Mouse (Mus musculus): Measurements from ENCODE around the gene Il13ra1. TPM values are rescaled to one million over a fixed set of nuclear protein-coding genes. Genes with fewer than 3 reads are reported as not detected.

Gene Il13ra1
- polyA plus RNA-seq (2015; fragmentation: Nextera tagmentation; extraction: Ambion mirVana): 4.2 and 4.8 TPM in 2 replicates

- Histone ChIP-seq H3K4me3 (peak within 1 kb of the TSS; percentile 47), H3K27ac (replicated peaks) (no peak within 1 kb of the TSS), H3K9me3 (no peaks in the 10 kb centered on the region), H3K27me3 (no peaks in the 10 kb centered on the region; the same call in 1 of the 2 replicates), H3K36me3 (no peaks in the 10 kb centered on the region), H3K4me1 (no peaks in the 10 kb centered on the region), H3K9ac (replicated peaks) (peak within 1 kb of the TSS; percentile 53), H3K4me2 (replicated peaks) (peak within 1 kb of the TSS; percentile 82)
- WGBS: 22% methylated on average over 46 of the region's 51 CpGs
- ATAC-seq (replicated peaks): peak; percentile 60; the same call in 1 of the 2 replicates
Observed at GRCm38 (mm10) chrX:36111622-36112421, at the start of gene Il13ra1. TSS of gene Il13ra1 (plus strand) at chrX:36112110.

- no peak for ATAC-seq (replicated peaks)
- Histone ChIP-seq H3K27ac (replicated peaks) (no peak overlapping the region), H3K9ac (replicated peaks) (no peak overlapping the region), H3K4me3 (no peak overlapping the region), H3K27me3 (no peaks in the 10 kb centered on the region), H3K36me3 (no peaks in the 10 kb centered on the region), H3K9me3 (no peaks in the 10 kb centered on the region), H3K4me1 (no peaks in the 10 kb centered on the region), H3K4me2 (replicated peaks) (no peak overlapping the region)
- 63% methylated on average over 2 of the region's 2 CpGs for WGBS
Observed at GRCm38 (mm10) chrX:36073997-36074396, 37.9 kb upstream of the Il13ra1 start.

GRCm38 (mm10) chrX:36077164-36077563 is 34.7 kb upstream of the Il13ra1 start:
- no peaks in the 10 kb centered on the region for H3K36me3 ChIP-seq
- WGBS: 71% methylated on average over 4 of the region's 4 CpGs
- no peak overlapping the region for H3K4me3 ChIP-seq

GRCm38 (mm10) chrX:36082917-36083316 is 29.0 kb upstream of the Il13ra1 start:
- Histone ChIP-seq H3K9ac (replicated peaks) (no peak overlapping the region), H3K4me3 (no peak overlapping the region), H3K4me2 (replicated peaks) (no peak overlapping the region), H3K27ac (replicated peaks) (no peak overlapping the region), H3K27me3 (no peaks in the 10 kb centered on the region), H3K4me1 (no peaks in the 10 kb centered on the region), H3K36me3 (no peaks in the 10 kb centered on the region), H3K9me3 (no peaks in the 10 kb centered on the region)
- WGBS: 89% methylated on average over 1 of the region's 1 CpGs
- no peak for ATAC-seq (replicated peaks)

More at GRCm38 (mm10) chrX:36077164-36077563, 34.7 kb upstream of the Il13ra1 start:
- H3K27me3 ChIP-seq: no peaks in the 10 kb centered on the region
- H3K4me1 ChIP-seq: no peaks in the 10 kb centered on the region
- no peak overlapping the region for H3K27ac ChIP-seq (replicated peaks)
- H3K9me3 ChIP-seq: no peaks in the 10 kb centered on the region
- no peak overlapping the region for H3K4me2 ChIP-seq (replicated peaks)
- no peak overlapping the region for H3K9ac ChIP-seq (replicated peaks)
- no peak for ATAC-seq (replicated peaks)

GRCm38 (mm10) chrX:36088464-36089256 is 23.2 kb upstream of the Il13ra1 start:
- Histone ChIP-seq H3K4me1 (no peaks in the 10 kb centered on the region), H3K9me3 (no peaks in the 10 kb centered on the region), H3K27me3 (no peaks in the 10 kb centered on the region), H3K4me3 (no peak overlapping the region), H3K36me3 (no peaks in the 10 kb centered on the region), H3K4me2 (replicated peaks) (no peak overlapping the region), H3K27ac (replicated peaks) (no peak overlapping the region), H3K9ac (replicated peaks) (no peak overlapping the region)
- WGBS: 89% methylated on average over 6 of the region's 6 CpGs
- no peak for ATAC-seq (replicated peaks)

- no peak overlapping the region for H3K4me2 ChIP-seq (replicated peaks)
- no peak overlapping the region for H3K9ac ChIP-seq (replicated peaks)
- no peaks in the 10 kb centered on the region for H3K27me3 ChIP-seq
- no peaks in the 10 kb centered on the region for H3K4me1 ChIP-seq
- ATAC-seq (replicated peaks): no peak
- H3K9me3 ChIP-seq: no peaks in the 10 kb centered on the region
- H3K4me3 ChIP-seq: no peak overlapping the region
- no peak overlapping the region for H3K27ac ChIP-seq (replicated peaks)
- 79% methylated on average over 1 of the region's 1 CpGs for WGBS
- no peaks in the 10 kb centered on the region for H3K36me3 ChIP-seq
Observed at GRCm38 (mm10) chrX:36100883-36101282, 11.0 kb upstream of the Il13ra1 start.

GRCm38 (mm10) chrX:36101318-36101717 is 10.6 kb upstream of the Il13ra1 start:
- no peaks in the 10 kb centered on the region for H3K27me3 ChIP-seq
- H3K36me3 ChIP-seq: no peaks in the 10 kb centered on the region
- H3K27ac ChIP-seq (replicated peaks): no peak overlapping the region
- H3K4me1 ChIP-seq: no peaks in the 10 kb centered on the region
- no peak overlapping the region for H3K4me2 ChIP-seq (replicated peaks)
- ATAC-seq (replicated peaks): no peak
- 81% methylated on average over 3 of the region's 3 CpGs for WGBS
- H3K9me3 ChIP-seq: no peaks in the 10 kb centered on the region
- no peak overlapping the region for H3K4me3 ChIP-seq
- H3K9ac ChIP-seq (replicated peaks): no peak overlapping the region

GRCm38 (mm10) chrX:36108601-36109000 is 3.3 kb upstream of the Il13ra1 start:
- 36% methylated on average over 3 of the region's 3 CpGs for WGBS
- no peak overlapping the region for H3K27ac ChIP-seq (replicated peaks)
- no peaks in the 10 kb centered on the region for H3K36me3 ChIP-seq
- no peak overlapping the region for H3K4me3 ChIP-seq
- no peak overlapping the region for H3K9ac ChIP-seq (replicated peaks)
- H3K9me3 ChIP-seq: no peaks in the 10 kb centered on the region
- no peaks in the 10 kb centered on the region; the same call in 1 of the 2 replicates for H3K27me3 ChIP-seq
- no peak for ATAC-seq (replicated peaks)
- no peaks in the 10 kb centered on the region for H3K4me1 ChIP-seq
- no peak overlapping the region for H3K4me2 ChIP-seq (replicated peaks)

- Histone ChIP-seq H3K9ac (replicated peaks) (0 out of 2 replicates have a peak overlapping the region, but pooled peaks have one; percentile 53), H3K4me3 (peak overlapping the region; percentile 47), H3K4me1 (no peaks in the 10 kb centered on the region), H3K4me2 (replicated peaks) (peak overlapping the region; percentile 82), H3K27ac (replicated peaks) (no peak overlapping the region), H3K9me3 (no peaks in the 10 kb centered on the region), H3K36me3 (no peaks in the 10 kb centered on the region), H3K27me3 (no peaks in the 10 kb centered on the region; the same call in 1 of the 2 replicates)
- 31% methylated on average over 9 of the region's 9 CpGs for WGBS
- no peak for ATAC-seq (replicated peaks)
Observed at GRCm38 (mm10) chrX:36112422-36112750, 476 bp downstream of the Il13ra1 start.

GRCm38 (mm10) chrX:36115171-36115570 is 3.3 kb downstream of the Il13ra1 start:
- WGBS: 90% methylated on average over 4 of the region's 4 CpGs
- Histone ChIP-seq H3K27ac (replicated peaks) (no peak overlapping the region), H3K4me3 (no peak overlapping the region), H3K9ac (replicated peaks) (no peak overlapping the region), H3K4me2 (replicated peaks) (no peak overlapping the region), H3K27me3 (no peaks in the 10 kb centered on the region; the same call in 1 of the 2 replicates), H3K9me3 (no peaks in the 10 kb centered on the region), H3K4me1 (no peaks in the 10 kb centered on the region), H3K36me3 (no peaks in the 10 kb centered on the region)
- no peak for ATAC-seq (replicated peaks)

- Histone ChIP-seq H3K27ac (replicated peaks) (no peak overlapping the region), H3K27me3 (no peaks in the 10 kb centered on the region), H3K4me1 (no peaks in the 10 kb centered on the region), H3K9me3 (no peaks in the 10 kb centered on the region), H3K36me3 (no peaks in the 10 kb centered on the region), H3K4me2 (replicated peaks) (no peak overlapping the region), H3K4me3 (no peak overlapping the region), H3K9ac (replicated peaks) (no peak overlapping the region)
- ATAC-seq (replicated peaks): no peak
- 76% methylated on average over 11 of the region's 11 CpGs for WGBS
Observed at GRCm38 (mm10) chrX:36129037-36129770, 17.3 kb downstream of the Il13ra1 start.

GRCm38 (mm10) chrX:36129771-36130108 is 17.8 kb downstream of the Il13ra1 start:
- Histone ChIP-seq H3K9ac (replicated peaks) (no peak overlapping the region), H3K36me3 (no peaks in the 10 kb centered on the region), H3K4me2 (replicated peaks) (no peak overlapping the region), H3K9me3 (no peaks in the 10 kb centered on the region), H3K27ac (replicated peaks) (no peak overlapping the region), H3K27me3 (no peaks in the 10 kb centered on the region), H3K4me3 (no peak overlapping the region), H3K4me1 (no peaks in the 10 kb centered on the region)
- WGBS: 80% methylated on average over 1 of the region's 1 CpGs
- no peak for ATAC-seq (replicated peaks)

Data from forebrain, embryonic 15.5 days (tissue).